Mouse (Mus musculus): ENCODE measurements around the gene Insl6.

The Insl6 gene

DNA sequence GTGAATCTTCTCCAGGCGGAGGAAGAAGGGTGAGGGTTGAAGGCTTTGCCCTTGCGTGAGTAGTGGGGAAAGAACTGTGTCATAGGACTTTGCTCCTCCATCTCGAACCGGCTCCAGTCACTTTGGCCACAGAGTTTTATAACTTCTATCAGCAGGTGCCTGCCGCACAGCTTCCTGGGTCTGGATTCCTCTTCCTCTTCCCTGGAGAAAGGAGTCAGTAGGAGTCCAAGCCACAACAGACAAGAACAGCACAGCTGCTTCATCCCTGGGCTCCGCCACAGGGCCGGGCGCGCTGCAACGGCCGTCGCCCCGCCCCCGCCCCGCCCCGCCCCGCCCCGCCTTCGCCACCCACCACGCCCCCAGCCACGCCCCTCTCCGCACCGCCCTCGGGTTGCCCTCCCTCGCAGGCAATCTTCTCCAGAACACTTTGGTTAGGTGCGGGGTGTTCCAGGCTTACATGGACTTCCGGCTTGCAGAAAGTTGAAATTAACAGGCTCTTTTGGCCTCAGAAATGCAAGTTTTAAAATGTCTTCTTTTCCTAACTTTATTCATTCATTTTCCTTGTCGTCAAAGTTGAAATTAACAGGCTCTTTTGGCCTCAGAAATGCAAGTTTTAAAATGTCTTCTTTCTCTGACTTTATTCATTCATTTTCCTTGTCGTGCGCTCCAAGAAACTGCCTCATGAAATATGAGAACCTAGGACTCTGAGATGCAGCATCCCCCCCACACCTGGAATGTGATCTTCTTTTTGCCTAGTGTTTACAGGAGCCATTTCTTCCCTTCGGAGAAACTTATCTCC, at the start of gene Insl6:
Gene Insl6, minus strand, starts transcription at position 304 of the 799 bp plus-strand sequence.
- DNase-seq = peak; percentile 74

DNA sequence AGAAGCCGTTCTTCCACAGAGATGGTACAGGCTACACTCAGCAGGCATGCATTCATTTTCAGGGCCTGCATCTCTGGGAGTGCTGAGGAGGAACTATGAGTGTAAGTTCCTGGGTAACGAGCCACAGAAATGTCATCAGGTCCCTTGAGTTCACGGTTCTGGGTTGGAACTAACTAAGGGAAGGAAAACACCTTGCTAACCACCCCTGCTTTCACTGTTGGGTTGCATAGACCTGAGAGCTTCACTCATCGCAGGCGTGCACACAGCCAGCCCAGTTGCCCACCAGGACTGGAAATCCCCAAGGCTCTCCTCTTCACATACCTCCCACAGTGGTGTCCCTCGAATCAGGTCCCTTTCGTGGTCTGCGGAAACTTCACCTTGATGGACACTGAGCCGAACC, 49.8 kb upstream of the Insl6 start:
- DNase-seq = no peak

DNA sequence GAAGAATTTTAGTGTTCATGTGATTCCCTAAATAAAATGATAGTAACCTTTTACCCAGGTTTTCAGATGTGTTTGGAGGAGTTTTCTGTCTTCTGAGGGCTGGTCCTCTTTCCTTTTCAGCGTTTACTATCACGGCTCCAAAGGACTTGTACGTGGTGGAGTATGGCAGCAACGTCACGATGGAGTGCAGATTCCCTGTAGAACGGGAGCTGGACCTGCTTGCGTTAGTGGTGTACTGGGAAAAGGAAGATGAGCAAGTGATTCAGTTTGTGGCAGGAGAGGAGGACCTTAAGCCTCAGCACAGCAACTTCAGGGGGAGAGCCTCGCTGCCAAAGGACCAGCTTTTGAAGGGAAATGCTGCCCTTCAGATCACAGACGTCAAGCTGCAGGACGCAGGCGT, 48.3 kb upstream of the Insl6 start:
- DNase-seq = no peak

DNA sequence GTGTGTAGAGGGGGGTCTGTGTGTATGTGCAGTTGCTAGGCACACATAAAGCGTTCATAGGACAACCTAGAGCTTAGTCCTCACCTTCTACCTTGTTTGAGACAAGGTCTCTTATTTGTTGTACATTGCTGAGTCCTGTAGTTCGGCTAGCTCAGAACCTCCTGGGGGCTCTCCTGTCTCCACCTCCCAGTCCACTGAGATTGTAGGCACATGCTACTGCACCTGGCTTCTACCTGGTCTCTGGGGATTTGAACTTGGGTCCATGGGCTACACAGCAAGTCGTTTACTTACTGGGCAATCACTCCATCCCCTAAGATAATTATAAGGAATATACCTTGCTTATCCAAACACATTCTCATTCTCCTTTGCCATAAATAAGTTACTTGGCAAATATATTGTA, 47.5 kb upstream of the Insl6 start:
- DNase-seq = no peak

DNA sequence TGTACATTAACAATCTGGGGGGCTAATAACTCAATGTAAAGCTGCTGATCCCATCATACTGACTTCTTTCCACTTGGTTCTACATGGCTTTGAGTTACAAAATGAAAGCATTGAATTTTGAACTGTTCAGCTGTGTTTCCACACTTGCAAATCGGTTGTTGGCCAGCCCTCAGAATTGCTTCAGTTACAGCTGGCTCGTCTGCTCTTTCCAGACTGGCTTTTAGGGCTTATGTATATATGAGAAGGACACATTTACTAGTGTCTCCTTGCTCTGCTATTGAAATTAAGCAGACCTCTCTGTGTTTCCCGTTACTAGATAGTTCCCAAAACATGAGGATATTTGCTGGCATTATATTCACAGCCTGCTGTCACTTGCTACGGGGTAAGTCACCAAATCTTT, 47.0 kb upstream of the Insl6 start:
- peak; percentile 39 for DNase-seq

DNA sequence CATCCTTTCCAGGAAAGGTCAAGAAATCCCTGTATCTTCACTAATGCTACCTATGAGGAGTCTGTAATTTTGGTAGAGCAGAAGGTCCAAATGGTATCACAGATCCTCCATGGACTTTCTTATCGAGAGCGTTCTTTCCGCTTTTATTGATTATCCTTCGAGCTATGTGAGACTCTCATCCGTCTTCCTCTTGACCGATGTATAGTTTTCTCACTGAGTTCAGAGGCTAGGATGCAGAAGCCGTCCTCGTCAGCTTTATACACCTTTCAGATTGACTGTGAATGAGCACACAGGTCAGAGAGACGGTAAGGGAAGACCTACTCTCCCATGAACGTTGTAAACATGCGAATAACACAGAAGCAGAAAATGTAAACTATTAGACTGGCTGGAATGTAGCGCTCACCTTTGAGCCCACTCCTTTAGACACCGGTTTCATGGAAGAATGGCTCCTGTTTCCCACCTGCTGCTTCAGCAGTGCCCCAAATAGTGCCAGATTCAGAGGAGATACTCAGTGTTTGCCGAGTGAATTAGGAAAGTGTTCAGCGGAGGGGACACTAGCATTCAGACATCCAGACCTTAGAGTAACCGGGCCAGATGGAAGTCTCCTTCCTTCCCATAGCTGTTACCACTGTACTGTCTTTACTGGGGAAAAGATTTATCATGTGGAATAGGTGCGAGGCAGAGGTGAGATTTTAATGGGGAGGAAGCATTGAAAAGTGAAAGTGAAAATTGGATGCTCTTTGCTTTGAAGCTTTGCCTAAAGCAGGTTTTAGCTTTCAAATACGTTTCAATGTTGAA, 46.3 kb upstream of the Insl6 start:
- no peak for DNase-seq

DNA sequence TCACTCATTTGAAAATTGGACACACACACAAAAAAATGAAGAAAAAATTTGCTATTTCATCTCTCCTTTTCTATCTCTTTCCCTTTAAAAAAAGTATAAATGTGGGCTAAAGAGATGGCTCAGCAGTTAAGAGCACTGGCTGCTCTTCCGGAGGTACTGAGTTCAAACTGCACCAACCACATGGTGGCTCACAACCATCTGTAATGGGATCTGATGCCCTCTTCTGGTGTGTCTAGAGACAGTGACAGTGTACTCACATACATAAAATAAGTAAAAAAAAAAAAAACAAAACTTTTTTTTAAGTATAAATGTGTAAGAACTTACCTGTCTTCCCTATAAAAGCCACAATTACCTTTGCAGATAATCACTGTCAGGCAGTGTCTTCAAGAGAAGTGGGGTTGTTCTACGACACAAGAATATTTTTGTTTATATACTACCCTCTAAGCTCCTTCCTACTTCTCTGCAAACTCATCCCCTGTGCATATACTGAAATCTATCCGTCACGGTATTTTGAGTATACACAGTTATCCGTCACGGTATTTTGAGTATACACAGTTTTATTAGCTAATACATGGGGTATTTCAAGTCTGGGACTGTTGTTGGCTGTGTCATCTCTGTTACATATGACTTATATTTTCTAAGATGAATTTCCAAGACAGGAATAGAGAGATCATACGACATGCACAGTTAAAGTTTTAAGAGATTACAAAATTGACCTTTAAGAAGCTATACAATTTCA, 45.6 kb upstream of the Insl6 start:
- no peak for DNase-seq

DNA sequence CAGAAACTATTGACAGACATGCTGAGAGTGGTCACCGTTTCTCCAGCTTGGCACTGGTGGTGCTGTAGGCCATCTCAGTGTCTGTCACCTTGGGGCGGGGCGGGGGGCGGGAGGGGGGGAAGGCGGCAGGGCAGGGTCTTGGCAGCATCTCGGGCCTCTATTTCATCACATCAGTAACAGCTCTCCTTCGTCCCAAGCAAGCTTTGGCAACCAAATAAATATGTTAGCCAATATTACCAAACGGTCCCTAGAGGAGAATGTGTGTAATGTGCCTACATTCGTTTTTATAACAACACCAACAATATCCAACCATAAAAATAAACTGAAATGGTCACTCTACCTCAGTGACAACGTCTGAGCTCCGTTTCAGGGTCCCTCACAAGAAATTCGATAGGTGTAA, 45.0 kb upstream of the Insl6 start:
- DNase-seq = no peak

DNA sequence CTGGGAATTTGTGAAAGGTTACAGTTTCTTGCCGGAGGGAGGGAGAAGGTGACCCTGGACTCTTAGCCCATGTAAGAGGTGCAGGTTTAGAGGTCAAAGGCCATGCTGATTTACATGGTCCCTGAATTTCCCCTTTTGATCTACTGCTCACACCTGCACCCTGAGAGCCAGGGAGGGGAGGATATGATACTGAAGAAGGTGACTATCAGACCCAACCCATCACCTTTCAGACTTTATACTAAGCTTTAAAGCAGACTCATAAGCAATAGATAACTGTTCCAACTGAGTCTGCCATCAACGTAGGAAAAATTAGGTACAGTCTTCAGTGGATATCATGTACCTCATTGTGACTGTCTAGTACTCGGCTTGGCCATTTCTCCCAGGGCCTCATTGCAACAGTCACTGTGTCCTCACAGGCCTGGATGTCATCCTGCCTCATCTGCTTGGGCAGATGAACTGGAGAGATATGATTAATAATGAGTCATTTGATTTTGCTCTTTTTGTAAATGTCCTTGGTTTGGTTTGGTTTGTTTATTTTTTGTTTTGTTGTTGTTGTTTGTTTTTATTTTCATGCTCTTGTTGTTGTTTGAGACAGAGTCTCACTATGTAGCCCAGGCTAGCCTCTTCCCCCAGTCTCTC, 43.6 kb upstream of the Insl6 start:
- no peak for DNase-seq

DNA sequence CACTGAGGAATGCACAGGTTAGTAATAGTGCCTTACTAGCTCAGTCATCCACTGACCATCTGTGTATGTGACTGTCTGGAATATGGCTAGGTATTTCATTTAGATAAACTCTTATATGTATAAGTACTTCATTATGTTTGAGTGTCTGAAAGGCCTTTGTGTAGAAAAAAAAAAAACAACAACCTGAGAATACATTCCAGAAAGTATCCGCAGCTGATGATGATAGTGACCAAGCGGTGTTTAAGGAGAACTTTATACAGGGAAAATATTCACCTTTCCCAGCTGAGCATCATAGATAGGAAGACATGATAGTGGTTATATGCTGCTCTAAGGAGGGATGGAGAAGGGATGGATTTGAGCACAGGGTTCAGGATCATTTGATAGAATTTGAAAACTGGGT, 42.9 kb upstream of the Insl6 start:
- DNase-seq = no peak

DNA sequence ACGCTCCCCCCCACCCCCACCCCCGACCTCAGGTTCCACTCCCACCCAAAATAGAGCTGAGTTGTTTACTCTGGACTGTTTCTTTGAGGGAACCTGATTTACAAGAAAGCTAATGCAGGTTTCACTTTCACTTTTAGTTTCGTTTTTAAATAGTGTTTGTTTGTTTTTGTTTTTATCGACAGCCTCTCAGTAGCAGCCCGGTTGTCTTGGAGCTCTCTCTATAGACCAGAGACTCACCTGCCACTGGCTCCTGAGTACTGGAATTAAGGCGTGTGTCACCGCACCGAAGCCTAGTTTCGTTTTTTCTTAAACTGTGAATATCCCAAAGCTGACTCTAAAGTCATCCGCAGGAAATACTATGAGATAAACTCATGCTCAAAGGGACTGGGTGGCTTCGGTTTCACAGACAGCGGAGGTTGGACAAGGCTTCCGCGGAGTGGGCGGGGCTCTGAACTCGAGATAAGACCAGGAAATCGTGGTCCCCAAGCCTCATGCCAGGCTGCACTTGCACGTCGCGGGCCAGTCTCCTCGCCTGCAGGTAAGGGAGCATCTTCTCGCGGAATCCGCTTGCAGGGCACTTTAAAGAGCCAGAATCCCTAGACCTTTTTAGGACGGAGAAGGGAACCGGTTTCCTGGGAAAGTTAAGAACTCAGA, 41.9 kb upstream of the Insl6 start, which contains the start of the genes Plgrkt and Cd274:
Gene Plgrkt, minus strand, starts transcription at position 422 of the 654 bp plus-strand sequence.
Gene Cd274, plus strand, starts transcription at position 487 of the 654 bp plus-strand sequence.
- peak; percentile 96 for DNase-seq

DNA sequence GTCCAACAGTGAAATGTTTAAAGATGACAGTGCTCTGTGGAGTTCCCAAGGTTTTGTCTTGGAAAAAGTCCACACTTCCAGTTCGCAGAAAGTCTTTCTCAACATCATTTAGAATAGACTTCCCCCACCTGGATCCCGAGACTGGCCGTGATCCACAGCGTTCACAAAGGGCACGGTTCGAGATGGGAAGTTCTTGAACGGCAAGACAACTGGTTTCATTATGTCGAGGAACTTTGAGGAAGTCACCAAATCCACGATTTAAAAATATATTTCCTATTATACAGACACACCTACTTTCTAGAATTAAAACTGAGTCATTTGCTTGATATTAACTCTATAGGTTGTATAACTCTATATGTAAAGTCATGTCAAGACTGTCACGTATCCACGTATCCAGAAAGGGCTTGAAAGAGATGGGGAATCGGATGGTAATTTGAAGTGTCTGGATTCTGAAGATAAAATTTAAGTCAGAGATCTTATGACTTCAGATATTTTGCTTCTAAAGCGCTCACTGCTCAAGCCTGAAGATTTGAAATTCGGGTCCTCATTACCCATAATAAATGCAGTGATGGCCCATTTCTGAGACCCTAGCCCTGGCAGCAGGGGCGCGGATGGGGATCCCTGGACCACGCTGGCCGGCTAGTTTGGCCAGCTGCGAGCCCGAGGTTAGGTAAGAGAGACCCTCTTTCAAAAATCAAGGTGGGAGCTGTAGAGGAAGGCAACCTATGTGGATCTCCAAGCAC, 41.2 kb upstream of the Insl6 start:
- peak; percentile 51 for DNase-seq

DNA sequence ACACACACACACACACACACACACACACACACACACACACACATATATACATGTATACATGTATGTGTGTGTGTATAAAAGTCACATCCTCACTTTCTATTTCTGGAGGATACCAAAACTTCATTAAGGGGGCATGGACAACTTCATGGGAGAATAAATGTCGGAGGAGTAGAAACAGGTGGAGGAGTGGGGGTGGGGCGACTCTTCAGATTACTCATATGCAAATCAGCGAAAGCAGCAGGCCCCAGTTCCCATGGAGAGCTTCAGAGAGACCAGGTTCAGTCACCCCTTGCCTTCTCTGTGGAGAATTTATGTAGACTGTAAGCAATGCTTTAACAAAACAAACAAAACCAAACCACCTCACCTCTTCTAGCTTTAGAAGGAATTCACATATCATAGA, 39.9 kb upstream of the Insl6 start:
- DNase-seq = no peak

DNA sequence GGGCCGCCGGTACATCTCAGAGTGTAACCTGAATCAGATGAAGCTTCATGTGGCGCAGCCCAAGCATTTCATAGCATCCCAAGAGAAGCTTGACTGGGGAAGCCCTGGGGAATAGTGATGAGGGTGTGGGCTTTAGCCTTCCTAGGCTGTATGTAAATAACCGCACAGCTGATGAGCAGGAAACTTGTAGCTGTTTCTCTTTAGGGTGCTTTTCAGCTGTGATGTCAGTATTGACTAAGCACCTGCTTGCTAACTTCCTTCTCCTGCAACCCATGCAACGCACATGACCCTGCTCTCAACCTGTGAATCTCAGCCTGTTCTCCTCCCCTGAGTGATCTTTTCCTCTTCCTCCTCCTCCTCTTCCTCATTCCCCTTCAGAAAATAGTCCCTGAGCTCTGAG, 38.9 kb upstream of the Insl6 start:
- peak; percentile 37 for DNase-seq

DNA sequence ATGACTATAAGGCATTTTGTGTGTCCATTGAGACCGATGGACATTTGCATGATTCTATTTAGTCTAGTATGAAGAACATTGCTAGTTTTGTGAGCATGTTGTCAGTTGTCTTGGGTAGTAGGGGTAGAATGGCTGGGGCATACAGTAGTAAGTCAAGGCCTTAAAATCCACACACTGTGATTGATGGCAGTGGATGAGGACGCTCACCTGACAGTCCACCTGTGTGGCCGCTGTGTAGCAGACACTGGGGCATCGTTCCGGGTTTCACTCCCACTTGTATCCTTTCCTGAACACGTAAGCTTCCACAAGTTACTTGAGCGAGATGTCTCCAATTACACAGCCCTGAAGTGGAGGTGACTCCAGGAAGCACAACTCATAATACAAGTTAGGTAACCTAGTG, 38.4 kb upstream of the Insl6 start:
- DNase-seq = no peak

DNA sequence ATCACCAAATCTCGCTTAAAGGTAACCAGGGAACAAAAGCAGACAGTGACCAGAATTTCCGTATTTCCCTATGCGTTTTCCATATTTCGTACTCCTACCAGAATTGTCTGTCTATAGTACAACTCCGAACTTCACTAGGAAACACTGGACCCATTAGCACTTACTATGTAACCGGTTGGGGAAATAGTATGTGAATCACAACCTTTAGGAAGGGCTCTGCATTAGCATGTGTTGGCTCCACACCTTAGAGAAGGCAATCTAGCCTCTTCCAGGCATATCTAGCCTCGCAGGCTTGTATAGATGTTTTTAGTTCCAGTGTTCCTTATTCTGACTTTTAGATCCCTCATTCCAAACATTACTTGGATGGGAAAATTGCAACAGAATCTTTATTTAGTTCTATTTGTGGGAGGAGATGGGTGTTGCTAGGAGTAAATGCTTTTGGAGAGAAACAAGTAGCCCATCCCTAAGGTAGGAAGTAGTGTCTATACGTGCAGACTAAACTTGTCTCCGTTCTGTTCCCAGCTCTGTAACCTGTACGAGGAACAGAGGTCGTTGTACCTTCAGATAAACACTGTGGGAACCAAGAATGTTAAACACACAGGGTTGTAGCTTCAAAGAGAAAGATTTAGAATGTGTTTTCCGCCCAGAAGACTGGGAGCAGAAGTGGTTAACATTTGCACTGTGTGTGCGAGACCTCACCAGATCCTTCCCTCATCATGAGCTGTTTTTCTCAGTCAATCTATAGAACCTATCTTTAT, 37.2 kb upstream of the Insl6 start:
- DNase-seq = no peak

DNA sequence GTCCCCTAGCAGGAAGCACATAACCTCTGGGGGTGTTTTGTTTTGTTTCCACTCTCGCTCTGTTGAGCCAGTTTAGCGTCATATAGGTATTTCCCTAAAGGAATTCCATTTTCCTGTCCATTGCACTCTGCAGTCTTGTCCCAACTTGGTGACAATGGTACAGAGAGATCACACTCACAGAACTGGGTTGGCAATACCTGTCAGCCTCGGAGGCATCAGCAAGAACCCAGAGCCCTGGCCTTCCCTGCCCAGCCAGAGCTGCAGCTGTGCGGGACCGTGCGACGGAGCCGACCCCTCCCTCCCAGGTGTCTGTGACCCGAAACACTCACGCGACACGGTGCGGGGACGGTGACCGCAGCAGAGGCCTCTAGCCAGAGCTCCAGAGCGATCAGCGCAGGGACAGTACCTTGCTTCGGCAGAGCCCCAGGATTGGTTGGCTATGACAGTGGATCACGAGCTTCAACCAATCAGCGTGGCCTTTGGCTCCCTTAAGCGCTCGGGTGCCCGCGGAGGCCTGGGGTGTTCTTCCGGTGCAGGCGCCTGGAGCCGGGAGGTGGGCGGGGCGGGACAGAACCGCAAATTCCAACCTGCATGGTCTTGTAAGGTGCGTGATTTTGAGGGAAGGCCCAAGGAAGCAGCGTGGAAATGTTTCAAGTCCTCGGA, 36.4 kb upstream of the Insl6 start:
- peak; percentile 96 for DNase-seq

DNA sequence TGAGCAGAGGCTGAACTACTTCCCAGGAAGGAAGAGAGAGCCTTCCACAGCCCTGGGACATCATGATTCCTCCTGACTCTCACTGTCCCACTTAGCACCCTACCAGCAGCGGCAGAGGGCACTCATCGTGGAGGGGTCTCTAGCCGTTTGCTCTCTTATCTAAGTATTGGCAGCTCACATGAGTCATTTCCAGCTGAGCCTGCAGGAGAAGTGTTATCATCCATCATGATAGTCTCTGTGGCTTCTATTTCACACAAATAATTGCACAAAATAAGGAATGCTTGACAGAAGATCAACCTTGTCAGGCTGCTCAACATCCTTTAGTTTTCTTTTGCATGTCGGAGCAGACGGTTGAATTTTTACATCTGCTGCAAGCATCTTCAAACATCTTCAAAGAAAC, 35.1 kb upstream of the Insl6 start:
- DNase-seq = no peak

DNA sequence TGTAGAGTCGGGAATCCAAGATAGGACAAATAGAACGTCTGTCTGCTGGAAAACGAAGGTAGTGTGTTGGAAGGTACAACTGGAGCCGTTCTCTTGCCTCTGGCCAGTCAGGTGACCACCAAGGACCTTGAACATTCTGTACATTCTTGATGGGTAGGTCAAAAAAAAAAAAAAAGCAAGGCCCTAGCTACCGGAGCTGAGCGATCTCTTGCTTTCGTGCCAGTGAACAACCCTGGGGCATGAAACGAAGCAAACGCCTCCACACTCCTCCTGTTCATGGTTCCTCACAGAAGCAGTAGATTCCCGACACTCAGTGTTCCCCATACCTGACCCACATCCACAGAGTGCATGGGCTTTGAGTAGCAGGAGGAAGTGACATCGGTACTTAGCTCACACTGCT, 31.1 kb upstream of the Insl6 start:
- DNase-seq = no peak
